Mouse (Mus musculus) heart, embryonic 11.5 days (tissue): ENCODE data around the gene Rab33a. TPM values are rescaled to one million over a fixed set of nuclear protein-coding genes. Genes with fewer than 3 reads are reported as not detected.
A peak's percentile ranks its signal among the peaks of the same experiment; 100 is the strongest.

Experiments
- ATAC-seq: fragments of 200-750 bp; cut with Nextera tagmentation; replicated peaks from 2 replicates; pipeline ENCODE4 v1.8.0; 2017; ENCODE audit warnings: moderate library complexity; ENCODE audit not compliant: insufficient number of reproducible peaks, low FRiP score, low TSS enrichment
- H3K27ac ChIP-seq: fragments of 300-500 bp; sonication (generic); 2 replicates; pipeline ENCODE4 v1.5.1; 2014; ENCODE audit warnings: mild to moderate bottlenecking, low read depth, low read length
- H3K27me3 ChIP-seq: fragments of 300-500 bp; sonication (generic); 2 replicates; pipeline ENCODE4 v1.6.1; 2014; ENCODE audit warnings: mild to moderate bottlenecking, low read length, mixed read lengths; ENCODE audit not compliant: control insufficient read depth, insufficient read depth
- H3K36me3 ChIP-seq: fragments of 300-500 bp; sonication (generic); 2 replicates; pipeline ENCODE4 v1.6.1; 2014; ENCODE audit warnings: mild to moderate bottlenecking, low read length, moderate library complexity, mixed read lengths; ENCODE audit not compliant: control insufficient read depth, insufficient read depth
- H3K4me1 ChIP-seq: fragments of 300-500 bp; sonication (generic); 2 replicates; pipeline ENCODE4 v1.6.1; 2014; ENCODE audit warnings: low read length; ENCODE audit not compliant: control insufficient read depth, insufficient read depth
- H3K4me2 ChIP-seq: fragments of 300-500 bp; sonication (generic); 2 replicates; pipeline ENCODE4 v1.6.1; 2014; ENCODE audit warnings: mild to moderate bottlenecking, moderate library complexity
- H3K4me3 ChIP-seq: fragments of 300-500 bp; sonication (generic); 2 replicates; pipeline ENCODE4 v1.5.1; 2014; ENCODE audit warnings: low read depth, low read length
- H3K9ac ChIP-seq: fragments of 300-500 bp; sonication (generic); 2 replicates; pipeline ENCODE4 v1.6.1; 2014; ENCODE audit warnings: mild to moderate bottlenecking, low read depth, low read length, moderate library complexity
- H3K9me3 ChIP-seq: fragments of 300-500 bp; sonication (generic); replicated peaks from 2 replicates; pipeline ENCODE4 v1.6.1; 2016; ENCODE audit warnings: low read length; ENCODE audit not compliant: control insufficient read depth
- WGBS: fragments of 180-500 bp; shearing (Covaris S2); extraction: QIAGEN DNeasy Blood & Tissue Kit; methylation state at CpG from one replicate; pipeline ENCODE4 v1.1.7; 2014; ENCODE audit not compliant: insufficient replicate concordance; 5-methylcytosine and 5-hydroxymethylcytosine counted together
- polyA plus RNA-seq: library from polyadenylated mRNA; unstranded; fragments of >200 nt; fragmentation: Nextera tagmentation; extraction: Ambion mirVana; gene quantifications from 2 replicates; pipeline ENCODE4 v1.2.1, GENCODE M21; 2014

Rab33a gene
- polyA plus RNA-seq, 1 experiment from 2014 or later: 7.1 TPM

DNA sequence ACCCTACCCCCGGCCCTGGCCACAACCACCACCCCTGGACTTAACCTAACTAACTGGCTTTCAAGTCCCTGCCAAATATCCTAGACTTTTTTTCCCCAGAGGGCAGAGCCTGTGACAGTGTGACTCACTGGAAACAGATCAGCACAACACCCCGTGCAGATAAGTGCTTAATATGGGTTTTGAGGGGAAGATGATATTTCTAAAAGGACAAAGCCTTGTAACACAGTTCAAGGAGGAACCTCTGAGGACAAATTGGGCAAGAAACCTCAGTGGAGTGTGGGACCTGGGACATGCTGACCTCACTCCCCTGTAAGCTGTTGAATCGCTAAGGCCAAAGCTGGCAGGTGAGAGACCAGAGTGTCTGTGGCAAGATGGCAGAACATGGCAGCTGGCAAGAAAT is 2.6 kb downstream of the Rab33a start:
- Histone ChIP-seq H3K36me3 (no peaks in the 10 kb centered on the region), H3K4me1 (no peaks in the 10 kb centered on the region), H3K9ac (no peak overlapping the region), H3K4me3 (no peak overlapping the region), H3K9me3 (no peaks in the 10 kb centered on the region), H3K27ac (no peak overlapping the region), H3K27me3 (peaks cover 2% of the 10 kb centered on the region; the same call in 1 of the 2 replicates), H3K4me2 (no peak overlapping the region)
- no peak for ATAC-seq
- WGBS: 70% methylated on average over 3 of the region's 3 CpGs

- Histone ChIP-seq H3K9me3 (no peaks in the 10 kb centered on the region), H3K27me3 (peaks cover 2% of the 10 kb centered on the region; the same call in 1 of the 2 replicates), H3K4me1 (no peaks in the 10 kb centered on the region), H3K9ac (no peak overlapping the region), H3K27ac (no peak overlapping the region), H3K4me3 (no peak overlapping the region), H3K4me2 (no peak overlapping the region), H3K36me3 (no peaks in the 10 kb centered on the region)
- 52% methylated on average over 3 of the region's 3 CpGs for WGBS
- ATAC-seq: no peak
Measured at GRCm38 (mm10) chrX:48523512-48523911, 4.4 kb downstream of the Rab33a start.

DNA sequence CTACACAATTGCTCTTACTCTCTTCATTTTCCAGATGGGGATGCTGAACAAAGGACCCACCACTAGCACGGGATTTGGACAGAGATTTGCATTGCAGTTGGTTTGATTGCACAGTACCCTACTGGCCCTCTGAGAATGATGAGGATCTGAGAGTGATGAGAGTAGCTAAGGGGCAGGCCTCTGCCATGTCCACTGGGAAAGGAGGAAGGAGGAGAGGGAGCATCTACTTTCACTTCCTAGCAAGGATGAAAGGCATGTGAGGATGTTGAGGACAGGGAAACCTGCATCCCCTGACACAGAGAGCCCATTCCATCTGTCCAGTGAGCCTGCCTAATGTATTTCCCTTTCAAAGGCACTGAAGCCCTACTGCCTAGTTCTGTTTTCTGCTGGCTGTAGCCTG is 6.2 kb downstream of the Rab33a start:
- no peaks in the 10 kb centered on the region for H3K9me3 ChIP-seq
- WGBS: 50% methylated on average over 1 of the region's 1 CpGs
- ATAC-seq: no peak
- no peak overlapping the region for H3K9ac ChIP-seq
- no peak overlapping the region for H3K4me3 ChIP-seq
- H3K4me1 ChIP-seq: no peaks in the 10 kb centered on the region
- no peak overlapping the region for H3K4me2 ChIP-seq
- H3K27ac ChIP-seq: 0 out of 2 replicates have a peak overlapping the region, but pooled peaks have one; percentile 11
- peaks cover 2% of the 10 kb centered on the region; the same call in 1 of the 2 replicates for H3K27me3 ChIP-seq
- H3K36me3 ChIP-seq: no peaks in the 10 kb centered on the region

GRCm38 (mm10) chrX:48525866-48526265 is 6.8 kb downstream of the Rab33a start:
- Histone ChIP-seq H3K36me3 (no peaks in the 10 kb centered on the region), H3K4me3 (no peak overlapping the region), H3K27me3 (peaks cover 2% of the 10 kb centered on the region; the same call in 1 of the 2 replicates), H3K4me2 (no peak overlapping the region), H3K9ac (no peak overlapping the region), H3K4me1 (no peaks in the 10 kb centered on the region), H3K9me3 (no peaks in the 10 kb centered on the region), H3K27ac (0 out of 2 replicates have a peak overlapping the region, but pooled peaks have one; percentile 11)
- no peak for ATAC-seq
- 41% methylated on average over 8 of the region's 8 CpGs for WGBS

DNA sequence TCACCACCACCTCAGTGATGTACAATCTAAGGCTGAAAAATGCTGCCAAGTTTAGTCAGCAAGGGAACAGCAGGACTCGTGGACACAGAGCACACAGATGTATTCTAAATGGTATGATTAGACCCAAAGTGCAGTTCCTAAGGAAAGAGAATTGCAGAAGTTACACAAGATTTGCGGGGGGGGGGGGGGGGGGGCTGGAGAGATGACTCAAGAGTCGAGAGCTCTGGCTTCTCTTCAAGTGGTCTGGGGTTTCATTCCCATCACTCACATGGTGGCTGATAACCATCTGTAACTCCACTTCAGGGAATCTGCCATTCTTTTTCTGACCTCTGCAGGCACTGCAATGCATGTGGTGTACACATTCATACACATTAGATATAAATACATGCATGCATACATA is 7.3 kb downstream of the Rab33a start:
- no peak overlapping the region for H3K9ac ChIP-seq
- ATAC-seq: no peak
- no peaks in the 10 kb centered on the region for H3K9me3 ChIP-seq
- H3K36me3 ChIP-seq: no peaks in the 10 kb centered on the region
- peaks cover 2% of the 10 kb centered on the region; the same call in 1 of the 2 replicates for H3K27me3 ChIP-seq
- 25% methylated on average over 3 of the region's 3 CpGs for WGBS
- H3K4me2 ChIP-seq: no peak overlapping the region
- H3K27ac ChIP-seq: no peak overlapping the region
- no peaks in the 10 kb centered on the region for H3K4me1 ChIP-seq
- no peak overlapping the region for H3K4me3 ChIP-seq

- H3K4me2 ChIP-seq: peak overlapping the region; percentile 25; the same call in 1 of the 2 replicates
- H3K27ac ChIP-seq: no peak overlapping the region
- H3K9me3 ChIP-seq: no peaks in the 10 kb centered on the region
- WGBS: 33% methylated on average over 3 of the region's 3 CpGs
- no peak for ATAC-seq
- H3K36me3 ChIP-seq: no peaks in the 10 kb centered on the region
- no peak overlapping the region for H3K9ac ChIP-seq
- no peaks in the 10 kb centered on the region for H3K4me1 ChIP-seq
- no peak overlapping the region for H3K4me3 ChIP-seq
- no peaks in the 10 kb centered on the region for H3K27me3 ChIP-seq
Measured at GRCm38 (mm10) chrX:48532175-48532574, 13.1 kb downstream of the Rab33a start.

Other genes starting within 250 kb of the Rab33a start
- 4.7 and 6.6 TPM in 2 replicates for gene Bcorl1, start 177.9 kb upstream of the Rab33a start, polyA plus RNA-seq
- gene Elf4, start 56.2 kb upstream of the Rab33a start, polyA plus RNA-seq: 14.3 and 17.3 TPM in 2 replicates
- 96.4 and 120 TPM in 2 replicates for gene Aifm1, start 5.7 kb upstream of the Rab33a start, polyA plus RNA-seq
- 7.6 and 7.9 TPM in 2 replicates for gene Zfp280c, start 75.2 kb downstream of the Rab33a start, polyA plus RNA-seq
- 7.8 and 8.8 TPM in 2 replicates for gene Slc25a14, start 104.1 kb downstream of the Rab33a start, polyA plus RNA-seq
- gene Gpr119, start 155.2 kb downstream of the Rab33a start, polyA plus RNA-seq: not detected in 2 replicates
- gene Rbmx2, start 175.7 kb downstream of the Rab33a start, polyA plus RNA-seq: 18.1 and 18.7 TPM in 2 replicates